Mouse (Mus musculus): ENCODE data around the gene Tex46.

The Tex46 gene

GRCm38 (mm10) chr4:136631237-136631994 is 21.2 kb downstream of the Tex46 start:
- DNase-seq (ENCODE audit: low spot score in 2 of 2), result no peak

GRCm38 (mm10) chr4:136635995-136636394 is 25.8 kb downstream of the Tex46 start:
- DNase-seq (ENCODE audit: low spot score in 2 of 2), result no peak

- DNase-seq (ENCODE audit: low spot score in 2 of 2), result no peak
Measured at GRCm38 (mm10) chr4:136636511-136636910, 26.3 kb downstream of the Tex46 start.

GRCm38 (mm10) chr4:136636983-136637562 is 26.8 kb downstream of the Tex46 start:
- no peak for DNase-seq (ENCODE audit: low spot score in 2 of 2)

GRCm38 (mm10) chr4:136637563-136638229 is 27.5 kb downstream of the Tex46 start:
- no peak for DNase-seq (ENCODE audit: low spot score in 2 of 2)

- DNase-seq (ENCODE audit: low spot score in 2 of 2), result no peak
Measured at GRCm38 (mm10) chr4:136638230-136638750, 28.1 kb downstream of the Tex46 start.

- DNase-seq (ENCODE audit: low spot score in 2 of 2), result no peak
Measured at GRCm38 (mm10) chr4:136638890-136639289, 28.7 kb downstream of the Tex46 start.

GRCm38 (mm10) chr4:136648922-136649479 is 38.8 kb downstream of the Tex46 start:
- peak; percentile 39 to 60 for DNase-seq (ENCODE audit: low spot score in 2 of 2)

- no peak for DNase-seq (ENCODE audit: low spot score in 2 of 2)
Measured at GRCm38 (mm10) chr4:136649480-136650196, 39.4 kb downstream of the Tex46 start.

- no peak for DNase-seq (ENCODE audit: low spot score in 2 of 2)
Measured at GRCm38 (mm10) chr4:136650261-136650660, 40.0 kb downstream of the Tex46 start.

- no peak for DNase-seq (ENCODE audit: low spot score in 2 of 2)
Measured at GRCm38 (mm10) chr4:136651357-136651811, 41.1 kb downstream of the Tex46 start.

- no peak for DNase-seq (ENCODE audit: low spot score in 2 of 2)
Measured at GRCm38 (mm10) chr4:136651882-136652527, 41.8 kb downstream of the Tex46 start.

- no peak for DNase-seq (ENCODE audit: low spot score in 2 of 2)
Measured at GRCm38 (mm10) chr4:136652528-136652910, 42.3 kb downstream of the Tex46 start.

GRCm38 (mm10) chr4:136653019-136653418 is 42.8 kb downstream of the Tex46 start:
- DNase-seq (ENCODE audit: low spot score in 2 of 2), result no peak

- no peak for DNase-seq (ENCODE audit: low spot score in 2 of 2)
Measured at GRCm38 (mm10) chr4:136653692-136654234, 43.5 kb downstream of the Tex46 start.

- no peak for DNase-seq (ENCODE audit: low spot score in 2 of 2)
Measured at GRCm38 (mm10) chr4:136657914-136658313, 47.7 kb downstream of the Tex46 start.

All from spleen, postnatal 14 days (tissue).